Mouse (Mus musculus): ENCODE data around the gene Chrd.

- TF ChIP-seq GATA2 (IDR thresholded peaks at IDR 0.05; ENCODE audit: borderline replicate concordance, low read depth, low read length) (no peak), CTCF (IDR thresholded peaks at IDR 0.05; ENCODE audit: low read depth, low read length) (no peak), TAL1 (conservative IDR thresholded peaks at IDR 0.05; ENCODE audit: low read depth, low read length) (peak; percentile 67), GATA1 (IDR thresholded peaks at IDR 0.05; ENCODE audit: borderline replicate concordance, low read length) (no peak), POLR2AphosphoS5 (IDR thresholded peaks at IDR 0.05; ENCODE audit: insufficient replicate concordance, low read depth, low read length) (no peak)
Measured at GRCm38 (mm10) chr16:20690774-20691173, 42.2 kb upstream of the Chrd start.

Data from G1E (cell line).